Mouse (Mus musculus): ENCODE results near the gene Ifnar2.

DNA sequence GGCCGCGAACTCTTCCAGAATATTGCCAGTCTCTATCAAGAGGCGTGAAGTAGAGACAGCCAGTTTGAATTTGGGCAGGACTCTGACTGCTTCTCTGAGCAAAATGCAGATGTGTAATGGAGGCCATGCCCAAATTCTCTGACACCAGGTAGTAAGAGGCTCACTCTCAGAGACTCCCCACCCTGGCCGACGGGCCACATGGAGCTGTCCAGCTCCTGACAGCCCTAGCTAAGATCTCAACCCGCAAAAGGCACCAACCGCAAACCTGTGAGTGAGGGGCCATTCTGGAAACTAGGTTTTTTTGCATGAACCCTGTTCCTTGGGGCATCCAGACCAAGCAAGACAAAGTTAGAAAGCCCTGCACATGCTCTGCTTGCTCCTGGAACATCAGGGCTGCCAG is 39.7 kb upstream of the Ifnar2 start:
- TF ChIP-seq POLR2A (IDR thresholded peaks at IDR 0.05; ENCODE audit: borderline replicate concordance, extremely low read depth, low read depth, low read length) (no peak), CTCF (IDR thresholded peaks at IDR 0.05; ENCODE audit: insufficient read depth, low read length) (no peak)

Measured in lung, adult 2 months (tissue).